In the genomic region with DNA sequence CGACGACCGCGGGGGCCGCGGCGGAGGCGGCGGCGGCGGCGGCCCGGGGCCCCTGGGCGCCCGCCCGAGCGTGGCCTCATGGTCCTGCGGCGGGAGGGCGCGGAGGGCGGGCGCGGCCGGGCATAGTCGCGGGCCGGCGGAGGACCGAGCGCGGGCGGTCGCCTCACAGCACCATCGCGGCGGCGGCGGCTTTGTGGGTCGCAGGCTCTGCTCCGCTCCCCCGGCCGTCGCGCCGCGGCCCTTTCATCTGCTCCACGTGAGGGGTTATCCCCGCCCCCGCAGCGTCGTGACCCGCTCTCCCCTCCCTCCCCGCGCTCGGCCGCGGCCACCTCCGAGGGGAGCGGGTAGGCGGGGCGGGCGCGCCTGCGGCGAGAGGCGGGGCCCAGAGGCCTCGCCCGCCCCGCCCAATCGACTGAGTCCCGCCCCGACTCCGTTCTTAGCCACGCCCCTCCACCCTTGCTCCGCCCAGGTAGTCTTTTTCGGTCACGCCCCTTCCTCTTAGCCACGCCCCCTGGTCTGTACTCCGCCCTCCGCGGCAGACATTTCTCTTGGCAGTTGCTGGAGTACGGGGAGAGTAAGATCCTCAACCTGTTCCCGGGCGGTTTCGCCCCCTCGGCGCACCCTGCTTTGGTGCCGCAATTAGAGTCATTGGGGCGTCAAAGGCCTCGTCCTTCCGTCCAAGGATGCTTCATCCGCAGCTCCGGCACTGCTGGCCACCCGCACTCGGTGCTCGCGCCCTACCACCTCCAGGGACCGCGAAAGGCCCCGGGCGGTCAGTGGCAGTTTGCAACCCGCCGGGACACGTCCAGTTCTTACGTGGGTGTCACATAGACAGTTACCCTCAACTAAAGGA, we compare ENCODE assay signal across 8 mouse cellular contexts. TPM values are rescaled to one million over a fixed set of nuclear protein-coding genes. Genes with fewer than 3 reads are reported as not detected.
DNase-seq lines count a peak whose midpoint lies in the region; ATAC-seq lines count a peak whose summit lies in the region.

A gene (minus strand): TSS at position 249 of the 853 bp plus-strand sequence.

- peak; percentile 97 for DNase-seq in ZHBTc4 (ENCODE audit: low read depth, low spot score)
- DNase-seq in gastrocnemius, adult 8-10 months (ENCODE audit: low spot score in 2 of 2) = peak; percentile 87 to 88
- DNase-seq in induced T-regulatory cell, adult 2 months (ENCODE audit: low read depth) = peak; percentile 96
- peak; percentile 52 to 92 for DNase-seq in left cerebral cortex, adult 9 months (ENCODE audit: low spot score in 2 of 2)
- peak; percentile 96 for DNase-seq in right cerebral cortex, postnatal 14 days
- DNase-seq in urinary bladder, postnatal 36 days (ENCODE audit: low spot score in 2 of 2) = peak; percentile 90 to 94

- peak; percentile 88 for ATAC-seq in common myeloid progenitor, adult 5-6 weeks (replicated peaks; ENCODE audit: low read depth, poor library complexity, severe bottlenecking)
- peak; percentile 92 for ATAC-seq in megakaryocyte progenitor cell, adult 5-6 weeks (replicated peaks; ENCODE audit: poor library complexity)

RNA-seq across cellular contexts. Expression of the gene that starts here (rescaled TPM):
- 6.2 TPM in 2 replicates for total RNA-seq in common myeloid progenitor, adult 5-6 weeks (2017)
- 1 to 10 TPM; 5.4 to 6.7 (median 6.3) TPM for total RNA-seq in gastrocnemius, adult 8-10 months (2022)
- 4.7 and 9.3 TPM in 2 replicates for total RNA-seq in megakaryocyte progenitor cell, adult 5-6 weeks (2015)
- 2.1 and 2.7 TPM in 2 replicates for total RNA-seq in megakaryocyte progenitor cell, adult 5-6 weeks (2017)

Comparison
In these comparisons a context has a peak if more than half of its experiments do, and no peak if none do; other contexts are left out.
1. Peak in every context shown above with its lines: DNase-seq and ATAC-seq.